Comparison of ENCODE assay signal across 20 mouse cellular contexts in genomic region chr1:161602150-161602549, GRCm38 (mm10).
A peak's percentile ranks its signal among the peaks of the same experiment; 100 is the strongest.
DNase-seq lines count a peak whose midpoint lies in the region; ATAC-seq and TF ChIP-seq lines count a peak whose summit lies in the region.
"Had no signal": no experiment of that assay in that cellular context is flagged by ENCODE, and none has a peak within 500 bp of the region (broad histone marks: within the 10 kb centered on the region; RNA-seq: fewer than 3 reads in every experiment).

No protein-coding gene starts in this region.

- TF ChIP-seq CTCF in kidney, postnatal 0 days (IDR thresholded peaks at IDR 0.05; ENCODE audit: low read depth) = peak; percentile 59
- peak; percentile 35 for TF ChIP-seq CTCF in lung, postnatal 0 days (IDR thresholded peaks at IDR 0.05)

- no peaks in the 10 kb centered on the region for H3K36me3 ChIP-seq in embryonic facial prominence, embryonic 14.5 days (ENCODE audit: control insufficient read depth, insufficient read depth, low read length)
- no peaks in the 10 kb centered on the region for H3K36me3 ChIP-seq in embryonic facial prominence, embryonic 10.5 days (replicated peaks)
- no peaks in the 10 kb centered on the region for H3K36me3 ChIP-seq in kidney, postnatal 0 days (ENCODE audit: insufficient read depth, low read length)
- no peaks in the 10 kb centered on the region for H3K36me3 ChIP-seq in lung, postnatal 0 days (ENCODE audit: insufficient read depth, low read length)
- H3K36me3 ChIP-seq: embryonic facial prominence, embryonic 13.5 days; forebrain, embryonic 15.5 days; heart, embryonic 12.5 days; hindbrain, embryonic 15.5 days; midbrain, embryonic 12.5 days; neural tube, embryonic 13.5 days had no signal

- H3K4me2 ChIP-seq in embryonic facial prominence, embryonic 14.5 days (ENCODE audit: low read depth, low read length) = no peak overlapping the region
- no peak overlapping the region for H3K4me2 ChIP-seq in kidney, postnatal 0 days (ENCODE audit: low read length)
- no peak overlapping the region for H3K4me2 ChIP-seq in lung, postnatal 0 days (replicated peaks; ENCODE audit: low read depth, low read length)
- H3K4me2 ChIP-seq: embryonic facial prominence, embryonic 13.5 days; forebrain, embryonic 15.5 days; heart, embryonic 12.5 days; hindbrain, embryonic 15.5 days; midbrain, embryonic 12.5 days; neural tube, embryonic 13.5 days had no signal

- no peaks in the 10 kb centered on the region for H3K4me1 ChIP-seq in embryonic facial prominence, embryonic 14.5 days (ENCODE audit: control insufficient read depth, insufficient read depth, low read length)
- no peaks in the 10 kb centered on the region for H3K4me1 ChIP-seq in embryonic facial prominence, embryonic 10.5 days
- no peaks in the 10 kb centered on the region for H3K4me1 ChIP-seq in kidney, postnatal 0 days (replicated peaks; ENCODE audit: insufficient read depth, low read length)
- H3K4me1 ChIP-seq in lung, postnatal 0 days (ENCODE audit: insufficient read depth, low read depth, low read length) = no peaks in the 10 kb centered on the region
- H3K4me1 ChIP-seq: embryonic facial prominence, embryonic 13.5 days; forebrain, embryonic 15.5 days; heart, embryonic 12.5 days; hindbrain, embryonic 15.5 days; midbrain, embryonic 12.5 days; neural tube, embryonic 13.5 days had no signal

- 82% methylated on average over 3 of the region's 3 CpGs for WGBS in embryonic facial prominence, embryonic 14.5 days
- 86% methylated on average over 3 of the region's 3 CpGs for WGBS in embryonic facial prominence, embryonic 10.5 days
- 78% methylated on average over 3 of the region's 3 CpGs for WGBS in kidney, postnatal 0 days
- WGBS in lung, postnatal 0 days = 70% methylated on average over 3 of the region's 3 CpGs

- H3K27ac ChIP-seq in embryonic facial prominence, embryonic 14.5 days (replicated peaks; ENCODE audit: low read depth, low read length) = no peak overlapping the region
- H3K27ac ChIP-seq in embryonic facial prominence, embryonic 10.5 days (replicated peaks) = no peak overlapping the region
- no peak overlapping the region for H3K27ac ChIP-seq in kidney, postnatal 0 days
- H3K27ac ChIP-seq in lung, postnatal 0 days (ENCODE audit: low read length) = no peak overlapping the region
- H3K27ac ChIP-seq: embryonic facial prominence, embryonic 13.5 days; forebrain, embryonic 15.5 days; hindbrain, embryonic 15.5 days; midbrain, embryonic 12.5 days; neural tube, embryonic 13.5 days had no signal

- no peaks in the 10 kb centered on the region for H3K9me3 ChIP-seq in embryonic facial prominence, embryonic 14.5 days (ENCODE audit: control insufficient read depth, low read length)
- H3K9me3 ChIP-seq in embryonic facial prominence, embryonic 10.5 days = no peaks in the 10 kb centered on the region
- H3K9me3 ChIP-seq in kidney, postnatal 0 days (replicated peaks; ENCODE audit: low read length) = no peaks in the 10 kb centered on the region
- no peaks in the 10 kb centered on the region for H3K9me3 ChIP-seq in lung, postnatal 0 days (ENCODE audit: low read length)
- H3K9me3 ChIP-seq: embryonic facial prominence, embryonic 13.5 days; forebrain, embryonic 15.5 days; heart, embryonic 12.5 days; hindbrain, embryonic 15.5 days; neural tube, embryonic 13.5 days had no signal

- H3K4me3 ChIP-seq in embryonic facial prominence, embryonic 14.5 days (ENCODE audit: low read depth, low read length) = no peak overlapping the region
- no peak overlapping the region for H3K4me3 ChIP-seq in embryonic facial prominence, embryonic 10.5 days
- H3K4me3 ChIP-seq in kidney, postnatal 0 days (replicated peaks; ENCODE audit: low read depth, low read length) = no peak overlapping the region
- no peak overlapping the region for H3K4me3 ChIP-seq in lung, postnatal 0 days (ENCODE audit: low read depth, low read length)
- H3K4me3 ChIP-seq: embryonic facial prominence, embryonic 13.5 days; forebrain, embryonic 15.5 days; heart, embryonic 12.5 days; hindbrain, embryonic 15.5 days; midbrain, embryonic 12.5 days; neural tube, embryonic 13.5 days had no signal

- no peak overlapping the region for H3K9ac ChIP-seq in embryonic facial prominence, embryonic 14.5 days (ENCODE audit: low read depth, low read length)
- no peak overlapping the region for H3K9ac ChIP-seq in kidney, postnatal 0 days (ENCODE audit: low read depth, low read length)
- H3K9ac ChIP-seq in lung, postnatal 0 days (replicated peaks; ENCODE audit: low read depth) = no peak overlapping the region
- H3K9ac ChIP-seq: embryonic facial prominence, embryonic 13.5 days; forebrain, embryonic 15.5 days; heart, embryonic 12.5 days; hindbrain, embryonic 15.5 days; midbrain, embryonic 12.5 days; neural tube, embryonic 13.5 days had no signal

- no peak for TF ChIP-seq EP300 in lung, postnatal 0 days (IDR thresholded peaks at IDR 0.05)

- no peaks in the 10 kb centered on the region for H3K27me3 ChIP-seq in embryonic facial prominence, embryonic 14.5 days (replicated peaks; ENCODE audit: control insufficient read depth, insufficient read depth, low read length)
- H3K27me3 ChIP-seq in embryonic facial prominence, embryonic 10.5 days (replicated peaks; ENCODE audit: low read depth, poor library complexity, severe bottlenecking) = no peaks in the 10 kb centered on the region
- no peaks in the 10 kb centered on the region for H3K27me3 ChIP-seq in kidney, postnatal 0 days (ENCODE audit: insufficient read depth, low read length)
- H3K27me3 ChIP-seq in lung, postnatal 0 days (replicated peaks; ENCODE audit: insufficient read depth, low read length) = no peaks in the 10 kb centered on the region
- H3K27me3 ChIP-seq: embryonic facial prominence, embryonic 13.5 days; forebrain, embryonic 15.5 days; heart, embryonic 12.5 days; hindbrain, embryonic 15.5 days; midbrain, embryonic 12.5 days; neural tube, embryonic 13.5 days had no signal

- DNase-seq in embryonic facial prominence, embryonic 14.5 days (ENCODE audit: low spot score) = peak; percentile 12
- no peak for DNase-seq in embryonic facial prominence, embryonic 10.5 days (ENCODE audit: low spot score)
- DNase-seq in kidney, postnatal 0 days (ENCODE audit: low spot score) = peak; percentile 68
- DNase-seq in kidney, postnatal 25 days = no peak
- DNase-seq in lung, postnatal 0 days (ENCODE audit: low spot score) = peak; percentile 31
- DNase-seq in lung, adult 18-20 months = no peak
- peak; percentile 59 for DNase-seq in adipocyte (ENCODE audit: low spot score)
- no peak for DNase-seq in cerebellum, postnatal 14 days
- DNase-seq: adrenal gland, adult 2 months; cerebellum, adult 9-11 months; heart, postnatal 36 days; kidney, adult 2 months; liver; right cerebral cortex, adult 18-20 months had no signal

- ATAC-seq in embryonic facial prominence, embryonic 14.5 days (ENCODE audit: low read depth) = no peak
- no peak for ATAC-seq in kidney, postnatal 0 days (replicated peaks; ENCODE audit: low FRiP score, low read depth)
- no peak for ATAC-seq in lung, postnatal 0 days
- ATAC-seq: forebrain, embryonic 15.5 days had no signal

Comparison
In these comparisons a context has a peak if more than half of its experiments do, and no peak if none do; other contexts are left out.
1. DNase-seq: peak in embryonic facial prominence, embryonic 14.5 days (single experiment), kidney, postnatal 0 days (single experiment), lung, postnatal 0 days (single experiment) and adipocyte (single experiment); none in embryonic facial prominence, embryonic 10.5 days (single experiment), kidney, postnatal 25 days (0 of 2), lung, adult 18-20 months (0 of 2) and cerebellum, postnatal 14 days (0 of 2).